Mouse (Mus musculus): ENCODE data around the gene Ppp4r1.
A peak's percentile ranks its signal among the peaks of the same experiment; 100 is the strongest.

Gene Ppp4r1

DNA sequence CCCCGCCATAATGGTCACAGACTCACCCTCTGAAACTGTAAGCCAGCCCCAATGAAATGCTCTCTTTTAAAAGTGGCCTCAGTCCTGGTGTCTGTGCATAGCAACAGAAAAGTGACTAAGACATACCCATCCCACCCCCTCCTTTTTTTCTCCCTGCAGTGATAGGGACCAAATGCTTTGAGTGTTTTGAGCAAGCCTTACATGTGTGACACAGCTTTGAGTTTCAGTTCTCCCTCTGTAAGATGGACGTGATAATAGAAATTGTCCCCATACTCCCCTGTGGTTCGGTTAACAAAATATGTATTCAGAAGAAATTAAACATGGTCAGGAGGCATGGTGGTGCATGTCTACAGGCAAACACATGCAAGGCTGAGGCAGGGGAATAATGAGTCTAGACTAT lies 26.5 kb upstream of the Ppp4r1 start:
- Histone ChIP-seq H3K36me3 (ENCODE audit: control insufficient read depth, insufficient read depth, low read length, poor library complexity, severe bottlenecking) (no peaks in the 10 kb centered on the region), H3K27me3 (ENCODE audit: control insufficient read depth, insufficient read depth, low read length, poor library complexity, severe bottlenecking) (no peaks in the 10 kb centered on the region)
- DNase-seq (ENCODE audit: low read depth, low spot score): peak; percentile 40

DNA sequence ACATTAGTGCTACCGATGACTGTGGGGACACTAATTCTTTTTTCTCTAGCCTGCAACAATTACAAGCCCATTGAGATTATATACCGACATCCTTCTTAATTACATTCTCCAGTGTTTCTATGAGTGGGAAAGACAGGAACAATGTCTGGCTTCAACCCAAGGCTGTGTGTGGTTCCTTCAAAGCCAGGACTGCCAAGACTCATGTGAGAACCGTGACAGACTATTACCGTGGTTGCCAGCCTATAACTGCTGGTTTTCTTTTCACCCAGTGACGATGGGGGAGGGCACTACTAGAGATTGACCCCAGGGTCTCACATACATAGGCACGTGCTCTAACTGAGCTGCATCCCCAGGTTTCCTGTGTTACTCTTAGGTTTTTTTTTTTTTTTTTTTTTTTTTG lies 25.2 kb upstream of the Ppp4r1 start:
- no peak for DNase-seq (ENCODE audit: low read depth, low spot score)
- Histone ChIP-seq H3K36me3 (ENCODE audit: control insufficient read depth, insufficient read depth, low read length, poor library complexity, severe bottlenecking) (no peaks in the 10 kb centered on the region), H3K27me3 (ENCODE audit: control insufficient read depth, insufficient read depth, low read length, poor library complexity, severe bottlenecking) (no peaks in the 10 kb centered on the region)

DNA sequence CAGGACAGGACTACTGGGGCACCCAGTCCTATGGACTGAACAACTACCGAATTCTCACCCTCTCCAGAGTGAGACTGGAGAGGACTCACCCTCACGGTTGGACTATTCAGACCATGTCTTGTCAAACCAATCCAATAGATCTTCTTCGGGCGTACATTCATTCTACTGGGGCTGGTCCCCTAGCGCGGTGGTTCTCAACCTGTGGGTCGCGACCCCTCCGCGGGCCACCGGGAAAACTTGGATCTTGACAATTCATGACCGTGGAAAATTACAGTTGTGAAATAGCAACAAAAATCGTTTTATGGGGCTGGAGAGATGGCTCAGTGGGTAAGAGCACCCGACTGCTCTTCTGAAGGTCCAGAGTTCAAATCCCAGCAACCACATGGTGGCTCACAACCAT lies 19.2 kb upstream of the Ppp4r1 start:
- DNase-seq (ENCODE audit: low read depth, low spot score): no peak
- no peaks in the 10 kb centered on the region for H3K27me3 ChIP-seq (ENCODE audit: control insufficient read depth, insufficient read depth, low read length, poor library complexity, severe bottlenecking)
- no peaks in the 10 kb centered on the region for H3K36me3 ChIP-seq (ENCODE audit: control insufficient read depth, insufficient read depth, low read length, poor library complexity, severe bottlenecking)

DNA sequence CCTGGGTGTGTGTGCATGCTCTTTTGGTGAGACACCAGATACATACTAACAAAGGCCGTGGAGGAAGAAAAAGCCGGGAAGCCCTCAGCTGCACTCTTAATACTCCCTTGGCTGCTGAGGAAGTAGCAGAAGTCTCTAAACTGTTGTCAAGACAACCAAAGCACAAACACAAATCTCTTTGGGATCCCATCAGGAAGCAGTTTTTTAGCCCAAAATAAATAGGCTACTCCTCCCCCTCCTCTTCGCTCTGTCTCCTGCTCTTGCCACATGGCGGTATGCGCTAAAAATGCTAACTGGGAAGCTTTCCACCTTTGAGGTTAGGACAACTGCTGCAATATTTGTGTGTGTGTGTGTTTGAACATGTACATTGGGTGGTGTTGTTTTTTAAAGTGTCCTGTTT lies 13.9 kb upstream of the Ppp4r1 start:
- no peak for DNase-seq (ENCODE audit: low read depth, low spot score)
- Histone ChIP-seq H3K36me3 (ENCODE audit: control insufficient read depth, insufficient read depth, low read length, poor library complexity, severe bottlenecking) (no peaks in the 10 kb centered on the region), H3K27me3 (ENCODE audit: control insufficient read depth, insufficient read depth, low read length, poor library complexity, severe bottlenecking) (no peaks in the 10 kb centered on the region)

DNA sequence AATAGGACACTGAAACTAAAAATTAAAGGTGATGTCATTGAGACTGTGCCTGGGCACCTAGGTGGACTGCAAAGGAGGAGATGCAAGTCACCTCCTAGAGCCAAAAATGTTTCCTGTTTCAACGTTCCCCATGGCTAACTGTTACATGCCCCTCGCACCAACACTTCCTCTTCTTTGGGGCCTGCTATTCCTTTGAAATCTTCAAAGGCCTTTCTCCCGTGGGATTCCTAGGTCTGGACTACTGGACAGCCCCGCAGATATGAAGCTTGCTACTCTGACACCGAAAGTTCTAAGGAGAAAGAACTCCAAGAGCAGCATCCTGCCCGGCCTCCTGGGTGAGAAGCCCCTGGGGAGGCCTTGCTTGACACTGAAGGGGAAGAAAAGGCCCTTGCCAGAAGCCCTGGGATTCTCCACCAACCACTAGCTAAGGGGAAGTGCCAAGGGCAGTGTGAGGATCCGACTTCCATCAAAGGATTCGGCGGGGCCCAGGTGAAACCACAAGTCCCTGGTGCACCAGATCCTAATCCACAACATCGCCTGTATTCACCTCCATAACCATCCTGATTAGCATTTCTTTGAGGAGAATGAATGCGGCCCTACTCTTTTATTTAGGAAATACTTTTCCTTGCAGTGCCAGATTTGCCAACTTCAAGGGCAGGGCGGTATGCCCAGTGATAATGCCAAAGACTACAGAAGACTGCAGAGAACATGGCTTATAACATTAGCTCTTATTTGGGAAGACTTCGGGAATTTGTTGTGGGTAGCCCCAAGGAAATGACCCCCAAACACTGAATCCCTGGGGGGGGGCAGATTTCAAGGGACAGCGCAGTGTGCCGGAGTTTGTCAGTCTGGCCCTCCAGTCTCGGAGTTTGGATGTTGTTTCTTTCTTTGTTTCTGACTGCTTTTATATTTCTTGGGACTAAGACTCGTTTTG lies 11.1 kb upstream of the Ppp4r1 start:
- Histone ChIP-seq H3K27me3 (ENCODE audit: control insufficient read depth, insufficient read depth, low read length, poor library complexity, severe bottlenecking) (no peaks in the 10 kb centered on the region), H3K36me3 (ENCODE audit: control insufficient read depth, insufficient read depth, low read length, poor library complexity, severe bottlenecking) (no peaks in the 10 kb centered on the region)
- DNase-seq (ENCODE audit: low read depth, low spot score): peak; percentile 55

DNA sequence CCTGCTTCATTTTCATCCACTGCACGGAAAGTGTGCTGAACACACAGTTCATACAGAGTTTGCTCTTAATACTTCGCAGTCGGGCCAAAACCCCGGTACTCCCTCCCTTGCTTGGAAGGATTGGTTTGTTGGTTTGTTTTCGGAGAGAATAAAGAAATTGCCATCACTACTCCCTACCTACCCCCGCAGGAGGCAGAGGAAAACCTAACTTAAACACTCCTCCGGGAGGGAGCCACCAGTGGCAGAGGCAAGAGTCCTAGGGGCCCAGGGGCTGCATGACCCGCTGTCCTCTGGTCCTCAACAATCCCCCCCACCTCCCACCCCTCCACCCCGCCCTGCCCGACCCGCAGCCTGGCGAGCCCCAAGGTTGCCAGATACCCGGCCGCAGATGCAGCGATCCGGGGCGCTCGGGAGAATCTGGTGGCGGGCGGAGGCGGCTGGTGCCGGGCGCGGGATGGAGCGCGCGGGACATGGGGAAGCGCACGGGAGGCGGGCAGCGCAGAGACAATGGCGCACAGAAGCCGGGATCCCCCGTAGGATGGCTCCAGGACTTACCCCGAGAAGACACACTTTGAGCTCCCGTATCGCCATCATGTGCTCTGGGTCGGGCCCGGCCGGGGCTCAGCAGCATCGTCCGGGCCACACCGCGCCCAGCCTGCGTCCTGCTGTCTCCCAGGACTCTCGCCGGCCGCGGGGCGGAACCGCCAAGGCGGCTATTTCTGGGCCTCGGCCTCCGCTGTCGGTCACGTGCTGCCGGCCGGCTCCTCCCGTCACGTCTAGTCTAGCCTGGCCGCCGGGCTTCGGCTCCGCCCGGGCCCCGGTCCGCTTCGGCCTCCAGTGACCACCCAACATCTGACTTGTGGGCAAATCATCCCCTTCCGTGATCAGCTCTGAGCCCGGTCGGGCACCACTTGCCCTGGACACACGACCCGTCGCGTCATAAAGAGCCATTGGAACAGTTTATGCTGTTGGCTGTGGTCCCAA lies 10.1 kb upstream of the Ppp4r1 start, which contains the start of gene Rab31:
Gene Rab31 (minus strand): TSS at position 802 of the 984 bp plus-strand sequence.
- Histone ChIP-seq H3K27me3 (ENCODE audit: control insufficient read depth, insufficient read depth, low read length, poor library complexity, severe bottlenecking) (no peaks in the 10 kb centered on the region), H3K36me3 (ENCODE audit: control insufficient read depth, insufficient read depth, low read length, poor library complexity, severe bottlenecking) (no peaks in the 10 kb centered on the region)
- DNase-seq (ENCODE audit: low read depth, low spot score): peak; percentile 52

DNA sequence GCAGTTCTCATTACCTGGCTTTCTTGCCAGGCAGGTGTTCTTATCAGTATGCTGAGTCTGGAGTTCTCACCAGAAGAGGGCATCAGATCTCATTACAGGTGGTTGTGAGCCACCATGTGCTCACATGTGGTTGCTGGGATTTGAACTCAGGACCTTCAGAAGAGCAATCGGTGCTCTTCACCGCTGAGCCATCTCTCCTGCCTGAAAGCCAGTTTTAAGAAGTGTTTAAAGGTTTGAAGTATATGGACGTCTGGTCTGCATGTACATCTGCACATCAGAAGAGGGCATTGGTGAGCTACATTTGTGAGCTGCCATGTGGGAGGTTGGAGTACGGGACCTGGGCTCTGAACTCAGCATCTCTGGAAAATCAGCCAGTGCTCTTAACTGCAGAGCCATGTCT lies 8.8 kb upstream of the Ppp4r1 start:
- Histone ChIP-seq H3K36me3 (ENCODE audit: control insufficient read depth, insufficient read depth, low read length, poor library complexity, severe bottlenecking) (no peaks in the 10 kb centered on the region), H3K27me3 (ENCODE audit: control insufficient read depth, insufficient read depth, low read length, poor library complexity, severe bottlenecking) (no peaks in the 10 kb centered on the region)
- peak; percentile 41 for DNase-seq (ENCODE audit: low read depth, low spot score)

DNA sequence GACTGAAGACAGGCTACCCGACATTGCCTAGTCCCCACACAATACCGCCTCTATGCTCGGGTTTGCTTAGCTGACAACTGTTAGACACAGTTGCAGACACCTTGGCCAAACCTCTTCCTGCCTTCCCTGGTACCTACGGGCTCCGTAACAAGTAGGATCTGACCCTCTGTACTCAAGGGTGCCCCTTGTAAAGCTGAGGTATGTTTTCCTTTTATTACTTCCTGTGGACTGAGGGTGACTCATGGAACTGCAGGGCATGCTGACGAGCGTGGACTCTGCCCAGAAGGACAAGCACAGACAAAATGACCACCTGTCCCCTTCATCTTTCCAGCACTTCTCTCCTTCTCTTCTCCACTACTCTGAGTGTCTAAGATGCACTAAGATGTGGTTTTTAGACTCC lies 7.9 kb upstream of the Ppp4r1 start:
- no peak for DNase-seq (ENCODE audit: low read depth, low spot score)
- no peaks in the 10 kb centered on the region for H3K36me3 ChIP-seq (ENCODE audit: control insufficient read depth, insufficient read depth, low read length, poor library complexity, severe bottlenecking)
- H3K27me3 ChIP-seq (ENCODE audit: control insufficient read depth, insufficient read depth, low read length, poor library complexity, severe bottlenecking): no peaks in the 10 kb centered on the region

DNA sequence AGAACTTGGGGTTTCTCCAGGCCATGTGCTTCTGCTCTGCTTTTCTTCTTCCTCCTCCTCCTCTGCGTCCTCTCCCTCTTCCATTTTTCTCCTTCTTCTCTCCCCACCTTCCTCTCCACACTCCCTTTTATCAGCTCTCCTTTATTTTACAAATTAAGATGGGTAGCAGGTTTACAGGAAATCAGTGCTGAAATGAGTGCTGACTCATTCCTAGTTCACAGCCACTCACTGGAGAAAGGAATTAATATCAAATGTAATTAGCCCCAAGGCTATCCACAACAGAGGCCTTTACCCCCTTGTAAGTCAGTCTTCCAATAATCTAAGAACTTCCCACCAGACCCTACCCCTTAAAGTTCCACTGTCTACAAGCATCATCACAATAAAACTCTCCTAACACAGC lies 6.1 kb upstream of the Ppp4r1 start:
- Histone ChIP-seq H3K36me3 (ENCODE audit: control insufficient read depth, insufficient read depth, low read length, poor library complexity, severe bottlenecking) (no peaks in the 10 kb centered on the region), H3K27me3 (ENCODE audit: control insufficient read depth, insufficient read depth, low read length, poor library complexity, severe bottlenecking) (no peaks in the 10 kb centered on the region)
- DNase-seq (ENCODE audit: low read depth, low spot score): no peak

DNA sequence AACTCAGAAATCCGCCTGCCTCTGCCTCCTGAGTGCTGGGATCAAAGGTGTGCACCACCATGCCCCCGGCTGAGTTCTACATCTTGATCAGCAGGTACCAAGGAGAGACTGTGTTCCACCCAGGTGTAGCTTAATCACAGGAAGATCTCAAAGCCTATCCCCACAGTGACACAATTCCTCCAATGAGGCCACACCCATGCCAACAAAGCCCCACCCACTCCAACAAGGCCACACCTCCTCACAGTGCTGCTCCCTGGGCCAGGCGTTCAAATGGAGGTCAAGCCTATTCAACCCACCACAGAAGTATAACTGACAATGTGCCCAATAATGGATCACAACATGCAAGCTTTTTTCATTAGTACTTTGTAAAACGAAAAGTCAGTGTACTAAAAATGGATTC lies 4.9 kb upstream of the Ppp4r1 start:
- Histone ChIP-seq H3K36me3 (ENCODE audit: control insufficient read depth, insufficient read depth, low read length, poor library complexity, severe bottlenecking) (no peaks in the 10 kb centered on the region), H3K27me3 (ENCODE audit: control insufficient read depth, insufficient read depth, low read length, poor library complexity, severe bottlenecking) (no peaks in the 10 kb centered on the region)
- DNase-seq (ENCODE audit: low read depth, low spot score): no peak

DNA sequence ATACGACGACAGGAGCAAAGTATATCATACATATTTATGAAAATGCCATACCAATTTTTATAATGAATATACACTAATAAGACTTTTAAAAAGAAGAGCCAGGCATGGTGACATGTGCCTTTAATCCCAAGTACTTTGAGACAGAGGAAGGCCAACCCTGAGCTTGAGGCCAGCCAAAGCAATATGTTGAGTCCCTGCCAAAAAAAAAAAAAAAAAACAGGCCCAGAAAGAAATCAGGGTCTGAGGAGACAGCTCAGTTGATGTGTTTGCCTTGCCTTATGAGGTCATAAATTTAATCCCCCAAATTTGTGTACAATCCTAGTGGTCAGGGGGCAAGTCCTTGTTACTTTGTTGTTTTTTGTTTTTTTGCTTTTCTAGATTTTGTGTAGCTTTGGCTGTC lies 1.4 kb upstream of the Ppp4r1 start:
- H3K36me3 ChIP-seq (ENCODE audit: control insufficient read depth, insufficient read depth, low read length, poor library complexity, severe bottlenecking): no peaks in the 10 kb centered on the region
- no peaks in the 10 kb centered on the region for H3K27me3 ChIP-seq (ENCODE audit: control insufficient read depth, insufficient read depth, low read length, poor library complexity, severe bottlenecking)
- no peak for DNase-seq (ENCODE audit: low read depth, low spot score)

DNA sequence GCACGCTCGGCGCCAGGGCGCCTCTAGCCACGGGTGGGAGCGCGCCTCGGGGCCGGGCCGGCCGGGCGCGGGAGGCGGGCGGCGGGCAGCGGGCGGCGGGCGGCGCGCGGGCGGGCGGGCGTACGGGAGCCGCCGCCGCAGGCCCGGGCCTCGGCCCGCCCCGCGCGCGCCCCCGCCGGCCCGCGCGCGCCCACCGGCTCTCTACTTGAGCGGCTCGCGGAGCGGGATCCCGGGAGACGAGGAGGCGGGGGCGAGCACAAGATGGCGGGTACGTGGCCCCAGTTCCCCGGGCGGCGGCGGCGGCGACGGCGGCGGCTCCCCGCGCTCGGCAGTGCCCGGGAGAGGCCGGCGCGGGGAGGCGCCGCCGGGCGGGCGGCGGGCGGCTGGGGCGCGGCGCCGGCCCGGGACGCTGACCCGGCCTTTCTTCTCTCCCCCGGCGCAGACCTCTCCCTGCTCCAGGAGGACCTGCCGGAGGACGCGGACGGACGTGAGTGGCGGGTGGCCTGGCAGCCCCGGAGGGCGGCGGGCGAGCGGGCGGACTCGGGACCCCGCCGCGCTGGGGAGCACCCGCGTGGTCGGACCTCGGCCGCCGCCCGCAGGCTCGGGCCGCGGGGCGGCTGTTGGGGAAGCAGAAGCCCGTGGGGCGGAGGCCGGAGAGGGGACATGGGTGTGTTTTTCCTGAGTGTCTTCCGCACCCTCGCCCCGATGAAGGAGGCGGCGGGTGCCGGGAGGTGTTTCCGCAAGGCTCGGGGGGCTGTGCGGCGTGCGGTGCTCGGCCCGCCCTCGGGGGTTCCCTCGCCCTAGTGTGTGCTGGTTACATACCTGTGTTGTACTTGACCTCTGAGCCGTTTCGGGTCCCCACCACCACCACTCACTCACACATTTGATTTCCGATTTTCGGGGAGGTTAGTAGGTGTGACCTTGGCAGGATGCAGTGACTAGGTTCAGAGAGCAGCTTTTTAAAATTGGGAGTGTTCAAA lies 1.1 kb downstream of the Ppp4r1 start:
- DNase-seq (ENCODE audit: low read depth, low spot score): peak; percentile 74
- Histone ChIP-seq H3K27me3 (ENCODE audit: control insufficient read depth, insufficient read depth, low read length, poor library complexity, severe bottlenecking) (no peaks in the 10 kb centered on the region), H3K36me3 (ENCODE audit: control insufficient read depth, insufficient read depth, low read length, poor library complexity, severe bottlenecking) (no peaks in the 10 kb centered on the region)

DNA sequence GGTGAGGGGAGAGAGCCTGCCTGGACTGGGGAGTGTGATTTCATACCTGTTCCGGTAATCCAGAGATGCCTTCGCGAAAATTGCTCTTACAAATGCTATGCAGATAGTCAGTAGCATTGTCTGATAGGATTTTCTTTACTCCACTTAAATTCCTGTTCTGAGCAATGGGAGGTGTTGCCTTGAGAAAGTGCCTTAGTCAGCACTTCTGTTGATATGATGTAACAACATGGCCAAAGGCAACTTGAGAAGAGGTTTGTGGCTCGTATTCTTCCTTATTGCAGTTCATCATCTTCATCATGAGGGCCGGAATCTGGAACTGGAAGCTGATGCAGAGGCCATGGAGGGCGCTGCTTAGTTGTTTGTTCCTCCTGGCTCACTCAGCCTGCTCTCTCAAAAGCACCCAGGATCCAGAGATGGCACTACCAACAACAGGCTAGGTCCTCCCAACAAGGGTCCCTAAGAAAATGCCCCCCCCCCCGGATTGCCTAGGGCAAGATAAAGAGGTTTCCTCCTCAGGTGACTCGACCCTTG lies 2.3 kb downstream of the Ppp4r1 start:
- no peak for DNase-seq (ENCODE audit: low read depth, low spot score)
- H3K36me3 ChIP-seq (ENCODE audit: control insufficient read depth, insufficient read depth, low read length, poor library complexity, severe bottlenecking): no peaks in the 10 kb centered on the region

DNA sequence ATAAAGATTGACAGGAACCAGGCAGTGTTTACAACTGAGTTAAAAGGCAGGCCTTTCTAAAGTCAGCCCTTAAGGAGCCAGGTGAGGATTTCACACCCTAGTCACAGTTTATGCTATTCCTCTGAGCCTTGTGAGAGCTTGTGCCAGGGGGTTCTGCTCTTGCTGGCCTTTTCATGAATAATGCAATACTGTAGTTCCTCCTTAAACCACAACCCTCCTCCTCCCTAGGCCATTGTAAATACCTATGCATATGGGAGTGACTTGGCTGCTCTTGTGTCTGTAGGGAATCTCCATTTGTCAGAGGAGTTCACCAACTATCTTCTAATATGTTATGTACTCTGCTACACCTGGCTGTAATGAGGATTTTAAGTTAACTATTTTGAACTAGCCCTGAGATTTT lies 3.3 kb downstream of the Ppp4r1 start:
- H3K36me3 ChIP-seq (ENCODE audit: control insufficient read depth, insufficient read depth, low read length, poor library complexity, severe bottlenecking): no peaks in the 10 kb centered on the region
- DNase-seq (ENCODE audit: low read depth, low spot score): no peak
- no peaks in the 10 kb centered on the region for H3K27me3 ChIP-seq (ENCODE audit: control insufficient read depth, insufficient read depth, low read length, poor library complexity, severe bottlenecking)

More for the DNA sequence above, 2.3 kb downstream of the Ppp4r1 start:
- no peaks in the 10 kb centered on the region for H3K27me3 ChIP-seq (ENCODE audit: control insufficient read depth, insufficient read depth, low read length, poor library complexity, severe bottlenecking)
